In the genomic region with DNA sequence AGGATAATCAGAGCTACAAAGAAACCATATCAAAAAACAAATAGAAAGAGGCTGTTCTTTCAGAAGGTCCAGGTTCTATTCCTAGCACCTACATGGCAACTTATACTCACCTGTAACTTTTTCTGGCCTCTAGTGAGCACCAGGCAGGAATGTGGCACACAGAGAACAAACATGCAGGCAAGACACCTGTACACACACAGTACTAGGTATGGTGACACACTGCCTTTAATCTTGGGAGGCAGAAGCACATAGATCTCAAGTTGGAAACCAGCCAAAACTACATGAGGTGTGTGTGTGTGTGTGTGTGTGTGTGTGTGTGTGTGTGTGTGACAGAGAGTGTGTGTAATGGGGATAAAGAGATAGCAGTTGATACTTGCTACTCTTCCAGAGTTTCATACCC, we compare ENCODE assay signal across 29 mouse cellular contexts. TPM values are rescaled to one million over a fixed set of nuclear protein-coding genes. Genes with fewer than 3 reads are reported as not detected.
A peak's percentile ranks its signal among the peaks of the same experiment; 100 is the strongest.
DNase-seq lines count a peak whose midpoint lies in the region; ATAC-seq and TF ChIP-seq lines count a peak whose summit lies in the region.
"Had no signal": no experiment of that assay in that cellular context is flagged by ENCODE, and none has a peak within 500 bp of the region (broad histone marks: within the 10 kb centered on the region; RNA-seq: fewer than 3 reads in every experiment).

No protein-coding gene starts in this region.

- H3K4me1 ChIP-seq in heart, embryonic 16.5 days (ENCODE audit: control insufficient read depth, insufficient read depth, low read length), result peaks cover 10% of the 10 kb centered on the region
- no peaks in the 10 kb centered on the region for H3K4me1 ChIP-seq in MEL (ENCODE audit: control insufficient read depth in 1 of 2, insufficient read depth in 2 of 2, low read length in 2 of 2)
- H3K4me1 ChIP-seq in stomach, postnatal 0 days (replicated peaks; ENCODE audit: control insufficient read depth, insufficient read depth), result no peaks in the 10 kb centered on the region
- H3K4me1 ChIP-seq in lung, postnatal 0 days (ENCODE audit: insufficient read depth, low read depth, low read length), result no peaks in the 10 kb centered on the region
- H3K4me1 ChIP-seq: embryonic facial prominence, embryonic 13.5 days; forebrain, embryonic 10.5 days; forebrain, embryonic 13.5 days had no signal

- H3K79me2 ChIP-seq in MEL (ENCODE audit: control insufficient read depth, insufficient read depth, low read length, poor library complexity), result no peaks in the 10 kb centered on the region

- H3K4me2 ChIP-seq in heart, embryonic 16.5 days (ENCODE audit: low read depth, low read length), result no peak overlapping the region
- H3K4me2 ChIP-seq in stomach, postnatal 0 days (replicated peaks; ENCODE audit: low read depth), result no peak overlapping the region
- no peak overlapping the region for H3K4me2 ChIP-seq in lung, postnatal 0 days (replicated peaks; ENCODE audit: low read depth, low read length)
- H3K4me2 ChIP-seq: embryonic facial prominence, embryonic 13.5 days; forebrain, embryonic 13.5 days; heart, embryonic 12.5 days; heart, embryonic 15.5 days; hindbrain, embryonic 14.5 days had no signal

- TF ChIP-seq EP300 in MEL (IDR thresholded peaks at IDR 0.05; ENCODE audit: low read depth in 1 of 2, low read length in 2 of 2), result peak in 1 of 2 experiments; percentile 17; a peak in 1 of 4 replicates
- no peak for TF ChIP-seq EP300 in stomach, postnatal 0 days (optimal IDR thresholded peaks at IDR 0.05)
- no peak for TF ChIP-seq EP300 in lung, postnatal 0 days (IDR thresholded peaks at IDR 0.05)

- no peak overlapping the region for H3K27ac ChIP-seq in heart, embryonic 16.5 days (ENCODE audit: low read length)
- no peak overlapping the region for H3K27ac ChIP-seq in MEL (ENCODE audit: control insufficient read depth, low read depth, low read length)
- H3K27ac ChIP-seq in stomach, postnatal 0 days (replicated peaks), result no peak overlapping the region
- H3K27ac ChIP-seq in lung, postnatal 0 days (ENCODE audit: low read length), result no peak overlapping the region
- H3K27ac ChIP-seq: embryonic facial prominence, embryonic 13.5 days; forebrain, embryonic 10.5 days; forebrain, embryonic 13.5 days; heart, embryonic 15.5 days; hindbrain, embryonic 14.5 days; hindbrain, postnatal 0 days had no signal

- 0 out of 2 replicates have a peak, but pooled peaks have one; percentile 24 for ATAC-seq in heart, embryonic 16.5 days (replicated peaks; ENCODE audit: extremely low read depth, insufficient read depth, low FRiP score)
- ATAC-seq in megakaryocyte-erythroid progenitor cell, adult 5-6 weeks (replicated peaks; ENCODE audit: low FRiP score, low TSS enrichment, poor library complexity, severe bottlenecking), result peak; percentile 15; the same call in 1 of the 2 replicates
- peak; percentile 40; the same call in 1 of the 2 replicates for ATAC-seq in stomach, postnatal 0 days (ENCODE audit: low FRiP score, low TSS enrichment)
- ATAC-seq in lung, postnatal 0 days, result no peak
- ATAC-seq: forebrain, embryonic 13.5 days; forebrain, embryonic 16.5 days; hindbrain, postnatal 0 days had no signal

- H3K9ac ChIP-seq in heart, embryonic 16.5 days (ENCODE audit: low read length), result no peak overlapping the region
- no peak overlapping the region for H3K9ac ChIP-seq in MEL (ENCODE audit: control insufficient read depth, low read depth, low read length, poor library complexity, severe bottlenecking)
- H3K9ac ChIP-seq in stomach, postnatal 0 days (ENCODE audit: low read length), result no peak overlapping the region
- H3K9ac ChIP-seq in lung, postnatal 0 days (replicated peaks; ENCODE audit: low read depth), result no peak overlapping the region
- H3K9ac ChIP-seq: embryonic facial prominence, embryonic 13.5 days; forebrain, embryonic 13.5 days; heart, embryonic 12.5 days; heart, embryonic 15.5 days; hindbrain, embryonic 14.5 days had no signal

- peaks cover 22% of the 10 kb centered on the region for H3K36me3 ChIP-seq in heart, embryonic 16.5 days (ENCODE audit: control insufficient read depth, insufficient read depth)
- H3K36me3 ChIP-seq in MEL (ENCODE audit: control insufficient read depth in 1 of 2, insufficient read depth in 2 of 2, low read length in 2 of 2), result peaks cover 0 to 3% of the 10 kb centered on the region in 2 experiments; a peak in 2 of 4 replicates
- H3K36me3 ChIP-seq in stomach, postnatal 0 days (ENCODE audit: control insufficient read depth, insufficient read depth, low read length), result peaks cover 14% of the 10 kb centered on the region
- H3K36me3 ChIP-seq in lung, postnatal 0 days (ENCODE audit: insufficient read depth, low read length), result peaks cover 23% of the 10 kb centered on the region; the same call in 1 of the 2 replicates

- H3K4me3 ChIP-seq in heart, embryonic 16.5 days (ENCODE audit: low read length), result no peak overlapping the region
- H3K4me3 ChIP-seq in MEL (ENCODE audit: control insufficient read depth in 1 of 2, insufficient read depth in 1 of 2, low read depth in 2 of 2, low read length in 2 of 2), result no peak overlapping the region
- no peak overlapping the region for H3K4me3 ChIP-seq in stomach, postnatal 0 days (ENCODE audit: low read depth, low read length)
- no peak overlapping the region for H3K4me3 ChIP-seq in lung, postnatal 0 days (ENCODE audit: low read depth, low read length)
- H3K4me3 ChIP-seq: embryonic facial prominence, embryonic 13.5 days; forebrain, embryonic 10.5 days; forebrain, embryonic 13.5 days; heart, embryonic 12.5 days; heart, embryonic 15.5 days had no signal

- no peak for TF ChIP-seq POLR2A in MEL (IDR thresholded peaks at IDR 0.05; ENCODE audit: control insufficient read depth in 1 of 2, insufficient read depth in 1 of 2, low read depth in 1 of 2, low read length in 2 of 2, poor library complexity in 1 of 2)

- TF ChIP-seq RAD21 in MEL (IDR thresholded peaks at IDR 0.05; ENCODE audit: low read depth, low read length), result no peak

- no peaks in the 10 kb centered on the region for H3K27me3 ChIP-seq in heart, embryonic 16.5 days (ENCODE audit: control insufficient read depth, insufficient read depth, low read length)
- H3K27me3 ChIP-seq in MEL (ENCODE audit: control insufficient read depth in 1 of 2, insufficient read depth in 2 of 2, low read length in 2 of 2), result no peaks in the 10 kb centered on the region
- no peaks in the 10 kb centered on the region for H3K27me3 ChIP-seq in stomach, postnatal 0 days (ENCODE audit: control insufficient read depth, insufficient read depth, low read length)
- H3K27me3 ChIP-seq in lung, postnatal 0 days (replicated peaks; ENCODE audit: insufficient read depth, low read length), result no peaks in the 10 kb centered on the region
- H3K27me3 ChIP-seq: CH12.LX; embryonic facial prominence, embryonic 13.5 days; forebrain, embryonic 13.5 days; heart, embryonic 12.5 days; heart, embryonic 15.5 days had no signal

- H3K9me3 ChIP-seq in heart, embryonic 16.5 days (replicated peaks; ENCODE audit: control insufficient read depth, low read length), result no peaks in the 10 kb centered on the region
- H3K9me3 ChIP-seq in MEL (replicated peaks; ENCODE audit: insufficient read depth, low read length), result no peaks in the 10 kb centered on the region
- no peaks in the 10 kb centered on the region for H3K9me3 ChIP-seq in stomach, postnatal 0 days (ENCODE audit: control insufficient read depth, low read length)
- no peaks in the 10 kb centered on the region for H3K9me3 ChIP-seq in lung, postnatal 0 days (ENCODE audit: low read length)
- H3K9me3 ChIP-seq: embryonic facial prominence, embryonic 13.5 days; forebrain, embryonic 10.5 days; forebrain, embryonic 13.5 days; G1E; heart, embryonic 12.5 days; heart, embryonic 15.5 days had no signal

- no peak for TF ChIP-seq CTCF in MEL (IDR thresholded peaks at IDR 0.05 in 2 of 3, conservative IDR thresholded peaks at IDR 0.05 in 1 of 3; ENCODE audit: control insufficient read depth in 1 of 3, insufficient read depth in 1 of 3, low read depth in 2 of 3, low read length in 3 of 3, poor library complexity in 1 of 3, severe bottlenecking in 1 of 3)
- no peak for TF ChIP-seq CTCF in stomach, postnatal 0 days (IDR thresholded peaks at IDR 0.05; ENCODE audit: low read depth)
- no peak for TF ChIP-seq CTCF in lung, postnatal 0 days (IDR thresholded peaks at IDR 0.05)

- DNase-seq in heart, adult 11 months, result no peak
- peak; percentile 34 for DNase-seq in MEL (ENCODE audit: low read depth, low spot score)
- no peak for DNase-seq in stomach, postnatal 0 days (ENCODE audit: low spot score)
- no peak for DNase-seq in lung, postnatal 0 days (ENCODE audit: low spot score)
- no peak for DNase-seq in ovary, adult 18-20 months (ENCODE audit: low spot score)
- DNase-seq: adrenal gland, adult 2 months; adrenal gland, postnatal 14 days; B cell, adult 2 months; cerebellum, adult 11 months; cerebellum, adult 2 months; cerebellum, adult 9-11 months; cerebellum, postnatal 25 days; gastrocnemius, postnatal 10 days; gastrocnemius, postnatal 36 days; heart, adult 18-20 months; heart, postnatal 14 days; heart, postnatal 4 days had no signal

RNA-seq across cellular contexts. Expression of gene Fbrs, which starts 15.6 kb away (rescaled TPM):
- 8.3 and 8.9 TPM in 2 replicates for polyA plus RNA-seq in heart, embryonic 16.5 days (2015; fragmentation: Nextera tagmentation; extraction: Ambion mirVana)
- total RNA-seq in MEL (2012; rRNA removed), result 7.5 TPM in 2 replicates
- 10 to 100 TPM in 1 of 2 experiments, not detected in 1; 53.3 TPM for polyA plus RNA-seq in MEL (2012; ENCODE audit: insufficient read depth in 1 of 2, insufficient read length in 2 of 2, low read depth in 1 of 2, low replicate concordance in 2 of 2, missing spikeins in 1 of 2)
- total RNA-seq in megakaryocyte-erythroid progenitor cell, adult 5-6 weeks (2014; fragmentation: Nextera tagmentation), result 86.2 and 111 TPM in 2 replicates
- 11.8 and 17.7 TPM in 2 replicates for total RNA-seq in megakaryocyte-erythroid progenitor cell, adult 5-6 weeks (2017)
- 8.7 and 9.3 TPM in 2 replicates for polyA plus RNA-seq in stomach, postnatal 0 days (2015; fragmentation: Nextera tagmentation; extraction: Ambion mirVana)
- polyA plus RNA-seq in lung, postnatal 0 days (2015; fragmentation: Nextera tagmentation; extraction: Ambion mirVana), result 9.9 and 11.1 TPM in 2 replicates

RNA-seq across cellular contexts. Expression of gene Srcap, which starts 17.1 kb away (rescaled TPM):
- 27.7 and 29.8 TPM in 2 replicates for polyA plus RNA-seq in heart, embryonic 16.5 days (2015; fragmentation: Nextera tagmentation; extraction: Ambion mirVana)
- total RNA-seq in MEL (2012; rRNA removed), result 20.3 and 22.3 TPM in 2 replicates
- polyA plus RNA-seq in MEL (2012; ENCODE audit: insufficient read depth in 1 of 2, insufficient read length in 2 of 2, low read depth in 1 of 2, low replicate concordance in 2 of 2, missing spikeins in 1 of 2), result 10 to 100 TPM; 34.3 to 45.1 TPM
- total RNA-seq in megakaryocyte-erythroid progenitor cell, adult 5-6 weeks (2014; fragmentation: Nextera tagmentation), result 126 and 170 TPM in 2 replicates
- total RNA-seq in megakaryocyte-erythroid progenitor cell, adult 5-6 weeks (2017), result 21.9 and 22.7 TPM in 2 replicates
- 13.0 TPM in 2 replicates for polyA plus RNA-seq in stomach, postnatal 0 days (2015; fragmentation: Nextera tagmentation; extraction: Ambion mirVana)
- polyA plus RNA-seq in lung, postnatal 0 days (2015; fragmentation: Nextera tagmentation; extraction: Ambion mirVana), result 19.2 and 19.3 TPM in 2 replicates

RNA-seq across cellular contexts. Expression of gene Gm42715, which starts 24.7 kb away (rescaled TPM):
- polyA plus RNA-seq in heart, embryonic 16.5 days (2015; fragmentation: Nextera tagmentation; extraction: Ambion mirVana), result 8.7 and 9.2 TPM in 2 replicates
- 9.0 and 12.0 TPM in 2 replicates for total RNA-seq in MEL (2012; rRNA removed)
- 10 to 100 TPM in 1 of 2 experiments, not detected in 1; 25.4 TPM for polyA plus RNA-seq in MEL (2012; ENCODE audit: insufficient read depth in 1 of 2, insufficient read length in 2 of 2, low read depth in 1 of 2, low replicate concordance in 2 of 2, missing spikeins in 1 of 2)
- total RNA-seq in megakaryocyte-erythroid progenitor cell, adult 5-6 weeks (2014; fragmentation: Nextera tagmentation), result 30.3 and 58.3 TPM in 2 replicates
- total RNA-seq in megakaryocyte-erythroid progenitor cell, adult 5-6 weeks (2017), result 7.4 and 8.8 TPM in 2 replicates
- polyA plus RNA-seq in stomach, postnatal 0 days (2015; fragmentation: Nextera tagmentation; extraction: Ambion mirVana), result 6.1 and 6.4 TPM in 2 replicates
- polyA plus RNA-seq in lung, postnatal 0 days (2015; fragmentation: Nextera tagmentation; extraction: Ambion mirVana), result 9.3 and 10.3 TPM in 2 replicates

RNA-seq across cellular contexts. Expression of gene Prr14, which starts 35.2 kb away (rescaled TPM):
- 31.6 and 31.8 TPM in 2 replicates for polyA plus RNA-seq in heart, embryonic 16.5 days (2015; fragmentation: Nextera tagmentation; extraction: Ambion mirVana)
- total RNA-seq in MEL (2012; rRNA removed), result 10.8 and 11.7 TPM in 2 replicates
- polyA plus RNA-seq in MEL (2012; ENCODE audit: insufficient read depth in 1 of 2, insufficient read length in 2 of 2, low read depth in 1 of 2, low replicate concordance in 2 of 2, missing spikeins in 1 of 2), result 10 to 100 TPM in 1 of 2 experiments, not detected in 1; 45.9 TPM
- 76.2 and 109 TPM in 2 replicates for total RNA-seq in megakaryocyte-erythroid progenitor cell, adult 5-6 weeks (2014; fragmentation: Nextera tagmentation)
- total RNA-seq in megakaryocyte-erythroid progenitor cell, adult 5-6 weeks (2017), result 33.1 and 34.2 TPM in 2 replicates
- 30.4 and 36.5 TPM in 2 replicates for polyA plus RNA-seq in stomach, postnatal 0 days (2015; fragmentation: Nextera tagmentation; extraction: Ambion mirVana)
- polyA plus RNA-seq in lung, postnatal 0 days (2015; fragmentation: Nextera tagmentation; extraction: Ambion mirVana), result 37.6 and 37.7 TPM in 2 replicates

RNA-seq across cellular contexts. Expression of gene Zfp689, which starts 45.7 kb away (rescaled TPM):
- polyA plus RNA-seq in heart, embryonic 16.5 days (2015; fragmentation: Nextera tagmentation; extraction: Ambion mirVana), result 3.6 and 4.3 TPM in 2 replicates
- 4.0 and 4.9 TPM in 2 replicates for total RNA-seq in MEL (2012; rRNA removed)
- polyA plus RNA-seq in MEL (2012; ENCODE audit: insufficient read depth in 1 of 2, insufficient read length in 2 of 2, low read depth in 1 of 2, low replicate concordance in 2 of 2, missing spikeins in 1 of 2), result 1 to 10 TPM in 1 of 2 experiments, not detected in 1; 7.2 TPM
- 3.6 and 5.8 TPM in 2 replicates for total RNA-seq in megakaryocyte-erythroid progenitor cell, adult 5-6 weeks (2014; fragmentation: Nextera tagmentation)
- 2.0 and 2.5 TPM in 2 replicates for total RNA-seq in megakaryocyte-erythroid progenitor cell, adult 5-6 weeks (2017)
- polyA plus RNA-seq in stomach, postnatal 0 days (2015; fragmentation: Nextera tagmentation; extraction: Ambion mirVana), result 2.1 and 2.9 TPM in 2 replicates
- polyA plus RNA-seq in lung, postnatal 0 days (2015; fragmentation: Nextera tagmentation; extraction: Ambion mirVana), result 2.6 and 3.5 TPM in 2 replicates
